Mouse (Mus musculus): ENCODE results near the gene Cpt1b.

DNA sequence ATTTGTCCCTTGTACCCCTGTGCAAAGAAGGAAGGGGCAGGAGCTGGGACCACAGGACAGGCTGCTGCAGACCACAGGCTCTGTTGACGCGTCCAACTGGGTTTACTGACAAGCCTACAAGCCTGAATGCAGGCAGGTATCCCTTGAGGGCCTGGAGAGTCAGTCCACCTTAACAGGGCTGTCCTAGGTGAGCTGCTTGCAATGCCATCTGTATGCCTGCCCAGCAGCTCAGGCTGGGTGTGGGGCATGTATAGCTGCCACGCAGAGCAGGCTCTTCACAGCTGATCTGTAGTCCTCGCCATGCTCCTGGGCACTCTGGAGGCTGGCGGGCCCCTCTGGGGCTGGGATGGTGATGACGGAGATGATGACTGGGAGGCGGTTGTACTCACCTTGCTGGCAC, 41.0 kb downstream of the Cpt1b start, which contains the start of gene Klhdc7b:
- TF ChIP-seq TBP (IDR thresholded peaks at IDR 0.05; ENCODE audit: low read depth, low read length) (no peak), E2F4 (IDR thresholded peaks at IDR 0.05; ENCODE audit: borderline replicate concordance, low read depth, low read length) (no peak)
